Mouse (Mus musculus): ENCODE measurements around the gene Fgfr2. TPM values are rescaled to one million over a fixed set of nuclear protein-coding genes. Genes with fewer than 3 reads are reported as not detected.

Fgfr2 gene
- polyA plus RNA-seq, 1 experiment from 2014 or later: 106 TPM

DNA sequence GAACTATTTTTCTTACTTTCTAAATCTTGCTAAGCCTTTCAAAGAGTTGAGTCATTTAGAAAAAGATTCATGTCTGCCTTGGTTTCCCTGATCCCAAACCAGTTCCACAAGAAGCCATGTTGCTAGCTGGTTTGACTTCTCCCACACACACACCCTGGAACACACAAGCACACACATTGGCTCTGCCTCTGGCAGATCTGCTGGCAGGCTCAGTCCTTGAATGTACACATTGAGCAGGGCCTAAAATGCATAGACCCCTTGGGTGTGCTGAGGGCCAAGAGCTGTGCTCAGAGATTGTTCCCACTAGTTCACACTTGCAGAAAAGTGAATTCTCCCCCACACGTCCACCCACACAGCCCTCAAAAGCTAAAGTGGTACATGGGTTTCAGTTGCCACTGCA, 1164.4 kb downstream of the Fgfr2 start:
- no peak overlapping the region for H3K27ac ChIP-seq (replicated peaks; ENCODE audit: low read depth, low read length)
- H3K9me3 ChIP-seq (ENCODE audit: control insufficient read depth, low read length): no peaks in the 10 kb centered on the region
- no peak for ATAC-seq (ENCODE audit: low read depth)
- no peaks in the 10 kb centered on the region for H3K36me3 ChIP-seq (ENCODE audit: control insufficient read depth, insufficient read depth, low read length)
- no peak overlapping the region for H3K4me2 ChIP-seq (ENCODE audit: low read depth, low read length)
- no peaks in the 10 kb centered on the region for H3K27me3 ChIP-seq (replicated peaks; ENCODE audit: control insufficient read depth, insufficient read depth, low read length)
- 55% methylated on average over 1 of the region's 1 CpGs for WGBS
- no peak overlapping the region for H3K9ac ChIP-seq (ENCODE audit: low read depth, low read length)
- H3K4me1 ChIP-seq (ENCODE audit: control insufficient read depth, insufficient read depth, low read length): no peaks in the 10 kb centered on the region
- no peak for DNase-seq (ENCODE audit: low spot score)
- no peak overlapping the region for H3K4me3 ChIP-seq (ENCODE audit: low read depth, low read length)

DNA sequence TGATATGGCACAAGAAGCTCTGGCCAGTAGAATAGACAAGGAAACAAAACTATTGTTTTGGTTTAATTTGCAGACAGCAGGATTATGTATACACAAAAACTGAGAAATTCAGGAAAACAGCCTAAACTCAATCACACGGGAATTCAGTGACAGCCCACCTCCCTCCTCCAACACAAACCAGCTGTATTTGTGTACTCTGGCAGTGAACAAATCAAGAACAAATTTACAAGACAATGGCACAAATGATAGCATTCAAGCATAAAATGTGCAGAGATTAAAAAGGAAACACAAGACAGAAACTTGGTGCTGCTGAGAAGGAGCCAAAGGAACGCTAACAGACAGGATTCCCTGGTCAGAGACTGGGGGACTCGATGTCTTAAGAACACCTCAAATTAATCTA, 1169.7 kb downstream of the Fgfr2 start:
- no peak for DNase-seq (ENCODE audit: low spot score)

DNA sequence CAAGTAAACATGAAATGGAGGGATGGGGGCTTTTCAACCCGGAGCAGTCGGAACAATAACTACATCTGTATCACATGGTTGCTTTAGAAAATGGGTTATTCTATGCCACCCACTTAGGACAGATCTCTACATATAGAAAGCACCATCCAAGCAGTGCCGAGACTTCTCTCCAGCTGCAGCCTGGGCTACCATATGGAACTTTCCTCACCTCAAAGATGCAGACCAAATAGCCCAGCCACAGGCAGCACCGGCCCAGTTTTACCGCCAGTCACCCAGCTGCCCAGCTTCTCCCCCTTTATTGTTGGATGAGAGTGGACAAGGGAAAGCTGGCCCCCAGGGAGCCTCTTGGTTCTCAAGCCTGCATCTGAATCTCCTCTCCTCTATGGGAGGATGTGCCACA, 1172.0 kb downstream of the Fgfr2 start:
- no peak overlapping the region for H3K4me2 ChIP-seq (ENCODE audit: low read depth, low read length)
- H3K36me3 ChIP-seq (ENCODE audit: control insufficient read depth, insufficient read depth, low read length): no peaks in the 10 kb centered on the region
- H3K4me1 ChIP-seq (ENCODE audit: control insufficient read depth, insufficient read depth, low read length): no peaks in the 10 kb centered on the region
- WGBS: 68% methylated on average over 5 of the region's 5 CpGs
- no peak overlapping the region for H3K9ac ChIP-seq (ENCODE audit: low read depth, low read length)
- ATAC-seq (ENCODE audit: low read depth) (no peak), DNase-seq (ENCODE audit: low spot score) (no peak)
- H3K27ac ChIP-seq (replicated peaks; ENCODE audit: low read depth, low read length): no peak overlapping the region
- H3K27me3 ChIP-seq (replicated peaks; ENCODE audit: control insufficient read depth, insufficient read depth, low read length): peaks cover 6% of the 10 kb centered on the region; the same call in 1 of the 2 replicates
- H3K9me3 ChIP-seq (ENCODE audit: control insufficient read depth, low read length): no peaks in the 10 kb centered on the region
- no peak overlapping the region for H3K4me3 ChIP-seq (ENCODE audit: low read depth, low read length)

More for the DNA sequence above, 1169.7 kb downstream of the Fgfr2 start:
- H3K9me3 ChIP-seq (ENCODE audit: control insufficient read depth, low read length): no peaks in the 10 kb centered on the region
- WGBS: 68% methylated on average over 3 of the region's 3 CpGs
- no peak overlapping the region for H3K4me3 ChIP-seq (ENCODE audit: low read depth, low read length)
- H3K4me1 ChIP-seq (ENCODE audit: control insufficient read depth, insufficient read depth, low read length): no peaks in the 10 kb centered on the region
- no peaks in the 10 kb centered on the region for H3K27me3 ChIP-seq (replicated peaks; ENCODE audit: control insufficient read depth, insufficient read depth, low read length)
- H3K36me3 ChIP-seq (ENCODE audit: control insufficient read depth, insufficient read depth, low read length): no peaks in the 10 kb centered on the region
- no peak overlapping the region for H3K9ac ChIP-seq (ENCODE audit: low read depth, low read length)
- no peak for ATAC-seq (ENCODE audit: low read depth)
- no peak overlapping the region for H3K27ac ChIP-seq (replicated peaks; ENCODE audit: low read depth, low read length)
- no peak overlapping the region for H3K4me2 ChIP-seq (ENCODE audit: low read depth, low read length)

DNA sequence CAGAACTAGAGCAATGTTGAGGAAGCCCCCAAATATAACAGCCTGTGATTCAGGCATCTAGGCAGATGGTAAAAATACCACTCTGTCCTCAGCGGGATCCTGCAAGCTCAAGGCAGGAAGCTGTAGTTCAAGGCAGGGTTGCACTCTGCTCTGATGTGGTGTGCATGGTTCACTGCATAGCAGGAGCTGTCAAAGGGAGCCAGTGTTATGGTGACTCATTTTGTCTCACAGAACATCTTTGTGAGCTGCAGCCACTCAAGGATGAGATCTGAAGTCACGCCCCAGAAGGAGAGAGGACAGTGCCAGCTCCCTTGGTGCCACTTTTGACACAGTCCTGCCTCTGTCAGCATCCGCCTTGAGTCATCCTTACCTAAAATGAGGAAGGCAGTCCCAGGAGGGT, 1185.5 kb downstream of the Fgfr2 start:
- 83% methylated on average over 3 of the region's 3 CpGs for WGBS
- H3K9me3 ChIP-seq (ENCODE audit: control insufficient read depth, low read length): no peaks in the 10 kb centered on the region

DNA sequence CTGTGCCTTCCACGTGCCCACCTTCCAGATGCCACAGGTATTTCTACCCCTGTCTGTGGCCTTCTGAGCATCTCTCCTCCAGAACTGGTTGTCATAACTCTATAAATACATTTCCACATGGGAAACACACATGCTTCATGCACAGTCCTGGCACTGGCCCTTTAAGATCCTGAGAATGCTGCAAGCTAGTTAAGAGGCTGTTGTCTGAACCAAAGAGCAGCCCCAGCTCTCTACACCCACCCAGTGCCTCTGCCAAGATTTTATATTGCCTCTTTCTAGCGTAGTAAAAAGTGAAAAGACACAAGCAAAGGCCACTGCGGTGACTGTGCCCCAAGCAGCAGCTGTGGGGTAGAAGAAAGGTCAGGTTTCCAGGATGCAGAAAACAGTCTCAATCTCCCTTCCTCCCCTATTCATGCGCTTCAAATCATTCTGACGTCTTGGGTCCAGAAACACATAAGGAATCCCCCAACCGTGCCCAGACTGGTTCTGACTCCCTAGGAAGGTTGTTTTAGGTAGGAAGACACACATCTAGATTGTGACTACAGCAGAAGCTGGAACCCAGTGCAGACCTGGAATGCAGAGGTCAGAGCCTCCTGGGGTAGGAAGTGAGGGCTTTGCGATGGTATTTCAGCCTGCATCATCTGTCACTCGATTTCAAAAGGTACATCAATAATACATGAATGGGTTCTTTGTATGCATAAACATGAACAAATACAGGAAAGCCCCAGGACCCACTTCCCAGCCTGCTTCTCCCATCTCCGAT, 1195.7 kb downstream of the Fgfr2 start:
- no peak overlapping the region for H3K4me3 ChIP-seq (ENCODE audit: low read depth, low read length)
- WGBS: 32% methylated on average over 9 of the region's 9 CpGs
- no peaks in the 10 kb centered on the region for H3K9me3 ChIP-seq (ENCODE audit: control insufficient read depth, low read length)
- H3K4me2 ChIP-seq (ENCODE audit: low read depth, low read length): no peak overlapping the region
- no peak for DNase-seq (ENCODE audit: low spot score)
- no peaks in the 10 kb centered on the region for H3K27me3 ChIP-seq (replicated peaks; ENCODE audit: control insufficient read depth, insufficient read depth, low read length)
- H3K36me3 ChIP-seq (ENCODE audit: control insufficient read depth, insufficient read depth, low read length): no peaks in the 10 kb centered on the region
- no peak overlapping the region for H3K9ac ChIP-seq (ENCODE audit: low read depth, low read length)
- no peaks in the 10 kb centered on the region for H3K4me1 ChIP-seq (ENCODE audit: control insufficient read depth, insufficient read depth, low read length)
- no peak overlapping the region for H3K27ac ChIP-seq (replicated peaks; ENCODE audit: low read depth, low read length)
- no peak for ATAC-seq (ENCODE audit: low read depth)

More for the DNA sequence above, 1185.5 kb downstream of the Fgfr2 start:
- DNase-seq (ENCODE audit: low spot score) (no peak), ATAC-seq (ENCODE audit: low read depth) (no peak)
- no peaks in the 10 kb centered on the region for H3K36me3 ChIP-seq (ENCODE audit: control insufficient read depth, insufficient read depth, low read length)
- no peak overlapping the region for H3K27ac ChIP-seq (replicated peaks; ENCODE audit: low read depth, low read length)
- H3K4me2 ChIP-seq (ENCODE audit: low read depth, low read length): no peak overlapping the region
- H3K9ac ChIP-seq (ENCODE audit: low read depth, low read length): no peak overlapping the region
- no peaks in the 10 kb centered on the region for H3K27me3 ChIP-seq (replicated peaks; ENCODE audit: control insufficient read depth, insufficient read depth, low read length)
- no peaks in the 10 kb centered on the region for H3K4me1 ChIP-seq (ENCODE audit: control insufficient read depth, insufficient read depth, low read length)
- H3K4me3 ChIP-seq (ENCODE audit: low read depth, low read length): no peak overlapping the region

DNA sequence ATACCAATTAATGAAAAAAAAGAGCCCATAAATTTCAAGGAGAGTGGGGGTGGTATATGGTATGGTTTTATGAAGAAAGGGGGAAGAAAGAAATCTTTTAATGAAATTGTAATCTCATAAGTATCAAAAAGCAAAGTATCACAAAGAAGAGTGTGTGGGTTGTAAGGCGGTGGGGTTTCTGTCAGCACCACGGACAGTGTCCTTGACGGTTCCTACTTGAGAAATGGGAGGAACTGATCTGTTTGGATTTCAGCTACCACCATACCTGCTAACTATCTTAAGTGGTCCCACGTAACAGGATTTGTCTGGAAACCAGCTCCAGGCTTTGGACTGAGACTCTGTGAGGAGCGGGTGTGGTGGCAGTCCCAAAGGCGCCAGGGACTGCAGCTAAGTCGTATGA, 1205.8 kb downstream of the Fgfr2 start:
- H3K4me3 ChIP-seq (ENCODE audit: low read depth, low read length): no peak overlapping the region
- ATAC-seq (ENCODE audit: low read depth): no peak

DNA sequence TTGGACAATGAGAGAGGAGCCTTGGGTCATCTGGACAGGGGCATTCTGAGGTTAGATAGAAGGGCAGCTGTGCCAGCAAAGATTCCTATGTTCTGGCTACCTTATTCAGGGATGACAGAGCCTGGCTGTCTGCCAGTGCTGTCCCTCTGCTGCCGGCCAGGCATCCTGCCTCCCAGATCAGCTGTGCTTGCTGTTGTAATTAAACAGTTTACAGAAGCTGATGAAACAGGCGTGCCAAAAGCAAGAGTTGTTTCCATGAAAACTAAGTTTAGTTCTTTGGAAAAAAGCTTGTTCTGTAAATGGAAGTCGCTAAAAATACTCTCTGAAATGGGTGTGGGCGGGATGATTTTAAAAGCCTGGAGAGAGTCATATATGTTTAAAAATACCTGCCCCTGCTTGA, 1213.5 kb downstream of the Fgfr2 start:
- Histone ChIP-seq H3K4me3 (ENCODE audit: low read depth, low read length) (no peak overlapping the region), H3K27ac (replicated peaks; ENCODE audit: low read depth, low read length) (no peak overlapping the region), H3K4me2 (ENCODE audit: low read depth, low read length) (no peak overlapping the region), H3K36me3 (ENCODE audit: control insufficient read depth, insufficient read depth, low read length) (no peaks in the 10 kb centered on the region), H3K4me1 (ENCODE audit: control insufficient read depth, insufficient read depth, low read length) (no peaks in the 10 kb centered on the region), H3K27me3 (replicated peaks; ENCODE audit: control insufficient read depth, insufficient read depth, low read length) (no peaks in the 10 kb centered on the region), H3K9ac (ENCODE audit: low read depth, low read length) (no peak overlapping the region), H3K9me3 (ENCODE audit: control insufficient read depth, low read length) (no peaks in the 10 kb centered on the region)
- 46% methylated on average over 4 of the region's 4 CpGs for WGBS
- peak; percentile 39 for DNase-seq (ENCODE audit: low spot score)
- no peak for ATAC-seq (ENCODE audit: low read depth)

More for the DNA sequence above, 1205.8 kb downstream of the Fgfr2 start:
- no peak overlapping the region for H3K27ac ChIP-seq (replicated peaks; ENCODE audit: low read depth, low read length)
- no peaks in the 10 kb centered on the region for H3K36me3 ChIP-seq (ENCODE audit: control insufficient read depth, insufficient read depth, low read length)
- H3K27me3 ChIP-seq (replicated peaks; ENCODE audit: control insufficient read depth, insufficient read depth, low read length): no peaks in the 10 kb centered on the region
- 43% methylated on average over 7 of the region's 7 CpGs for WGBS
- H3K4me2 ChIP-seq (ENCODE audit: low read depth, low read length): no peak overlapping the region
- H3K9me3 ChIP-seq (ENCODE audit: control insufficient read depth, low read length): no peaks in the 10 kb centered on the region
- H3K9ac ChIP-seq (ENCODE audit: low read depth, low read length): no peak overlapping the region
- H3K4me1 ChIP-seq (ENCODE audit: control insufficient read depth, insufficient read depth, low read length): no peaks in the 10 kb centered on the region
- peak; percentile 36 for DNase-seq (ENCODE audit: low spot score)

DNA sequence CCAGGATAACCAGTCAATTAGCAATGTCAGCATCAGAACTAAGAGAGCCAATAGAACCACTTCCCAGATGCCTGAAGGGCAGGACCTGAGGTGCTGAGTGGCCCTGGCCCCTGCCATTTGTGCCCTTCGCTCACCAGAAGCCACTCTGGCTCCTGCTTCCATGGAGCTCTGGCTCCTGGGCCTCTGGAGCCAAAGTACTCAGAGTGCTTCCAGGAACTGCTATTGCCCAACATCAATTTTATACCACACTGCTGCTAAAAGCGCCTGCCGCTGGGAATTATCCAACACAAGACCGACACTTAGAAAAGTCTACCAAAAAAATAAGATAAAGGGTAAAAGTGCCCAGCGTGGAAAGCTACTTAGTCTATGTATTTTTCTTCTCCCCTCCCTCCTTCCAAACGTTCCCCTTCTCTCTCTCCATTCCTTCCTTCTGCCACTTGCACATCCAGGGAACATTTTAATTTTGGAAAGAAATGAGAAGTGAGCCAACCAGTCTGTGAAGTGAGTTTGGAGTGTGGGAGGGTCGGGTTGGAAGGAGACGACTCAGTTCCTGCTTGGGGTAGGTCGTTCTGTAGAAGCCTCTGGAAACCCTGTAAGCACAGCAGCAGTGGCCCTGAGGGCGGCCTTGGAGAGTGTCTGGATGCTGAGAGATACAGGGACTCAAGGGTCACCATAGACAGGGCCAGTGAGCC, 1216.5 kb downstream of the Fgfr2 start:
- Histone ChIP-seq H3K27ac (replicated peaks; ENCODE audit: low read depth, low read length) (no peak overlapping the region), H3K27me3 (replicated peaks; ENCODE audit: control insufficient read depth, insufficient read depth, low read length) (no peaks in the 10 kb centered on the region), H3K4me3 (ENCODE audit: low read depth, low read length) (no peak overlapping the region), H3K4me1 (ENCODE audit: control insufficient read depth, insufficient read depth, low read length) (no peaks in the 10 kb centered on the region), H3K9me3 (ENCODE audit: control insufficient read depth, low read length) (no peaks in the 10 kb centered on the region), H3K36me3 (ENCODE audit: control insufficient read depth, insufficient read depth, low read length) (no peaks in the 10 kb centered on the region), H3K9ac (ENCODE audit: low read depth, low read length) (no peak overlapping the region), H3K4me2 (ENCODE audit: low read depth, low read length) (no peak overlapping the region)
- ATAC-seq (ENCODE audit: low read depth) (no peak), DNase-seq (ENCODE audit: low spot score) (no peak)
- 78% methylated on average over 10 of the region's 10 CpGs for WGBS

DNA sequence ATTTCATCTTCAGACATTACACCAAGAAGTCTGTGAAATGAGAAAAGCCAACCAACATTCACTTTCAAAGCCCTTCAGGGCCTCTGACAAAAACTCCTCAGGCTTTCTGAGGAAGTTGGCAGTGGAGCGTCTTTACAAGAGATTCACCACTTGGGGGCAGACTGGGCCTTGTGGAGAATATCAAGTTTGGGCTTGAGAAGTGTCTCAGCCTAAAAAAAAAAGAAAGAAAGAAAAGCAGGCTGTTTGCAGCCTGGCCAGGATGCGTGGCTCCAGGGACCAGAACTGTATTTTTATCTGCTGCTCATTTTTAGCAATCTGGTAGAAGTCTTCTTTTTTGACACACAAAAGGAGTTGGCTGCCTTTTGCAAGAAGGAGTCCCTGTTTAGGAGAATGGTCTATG, 1223.8 kb downstream of the Fgfr2 start:
- Histone ChIP-seq H3K9me3 (ENCODE audit: control insufficient read depth, low read length) (peaks cover 8% of the 10 kb centered on the region), H3K4me1 (ENCODE audit: control insufficient read depth, insufficient read depth, low read length) (no peaks in the 10 kb centered on the region), H3K27me3 (replicated peaks; ENCODE audit: control insufficient read depth, insufficient read depth, low read length) (no peaks in the 10 kb centered on the region), H3K4me3 (ENCODE audit: low read depth, low read length) (no peak overlapping the region), H3K36me3 (ENCODE audit: control insufficient read depth, insufficient read depth, low read length) (no peaks in the 10 kb centered on the region), H3K27ac (replicated peaks; ENCODE audit: low read depth, low read length) (no peak overlapping the region), H3K4me2 (ENCODE audit: low read depth, low read length) (no peak overlapping the region), H3K9ac (ENCODE audit: low read depth, low read length) (no peak overlapping the region)
- DNase-seq (ENCODE audit: low spot score) (peak; percentile 93), ATAC-seq (ENCODE audit: low read depth) (no peak)
- 3% methylated on average over 2 of the region's 2 CpGs for WGBS
